Mouse (Mus musculus) ES-Bruce4 (cell line): ENCODE measurements around the gene 4930564D02Rik.
A peak's percentile ranks its signal among the peaks of the same experiment; 100 is the strongest.

Source experiments
- CTCF ChIP-seq: IDR thresholded peaks from one replicate; pipeline ENCODE4 v1.8.1; 2011; ENCODE audit warnings: low read depth, low read length
- EP300 ChIP-seq: IDR thresholded peaks from 2 replicates; pipeline ENCODE4 v1.6.1; 2011; ENCODE audit warnings: low read depth, low read length; ENCODE audit not compliant: insufficient read depth

DNA sequence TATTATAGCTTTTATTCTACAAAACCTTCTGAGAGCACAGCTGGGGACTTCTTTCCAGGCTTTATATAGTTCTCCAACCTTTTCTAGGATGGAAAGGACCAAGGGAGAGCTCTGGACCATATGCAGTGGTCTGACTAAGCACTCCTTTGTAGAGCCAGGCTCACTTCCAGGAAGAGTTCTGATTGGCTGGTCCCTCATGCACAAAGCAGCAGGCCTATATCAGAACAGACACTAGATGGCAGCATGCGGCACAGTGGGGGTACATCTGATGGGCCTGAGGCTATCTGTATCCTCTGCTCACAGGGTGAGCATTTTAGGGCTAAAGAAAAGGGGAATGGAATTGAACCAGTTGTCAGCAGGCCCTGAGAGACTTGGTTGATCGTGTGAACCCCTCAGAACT is 47.6 kb downstream of the 4930564D02Rik start:
- TF ChIP-seq CTCF, result peak; percentile 86
- TF ChIP-seq EP300, result no peak
